Mouse (Mus musculus): ENCODE data around the gene Slc39a11. TPM values are rescaled to one million over a fixed set of nuclear protein-coding genes. Genes with fewer than 3 reads are reported as not detected.

Gene Slc39a11
- polyA plus RNA-seq, 1 experiment from 2014 or later, result 56.6 TPM

DNA sequence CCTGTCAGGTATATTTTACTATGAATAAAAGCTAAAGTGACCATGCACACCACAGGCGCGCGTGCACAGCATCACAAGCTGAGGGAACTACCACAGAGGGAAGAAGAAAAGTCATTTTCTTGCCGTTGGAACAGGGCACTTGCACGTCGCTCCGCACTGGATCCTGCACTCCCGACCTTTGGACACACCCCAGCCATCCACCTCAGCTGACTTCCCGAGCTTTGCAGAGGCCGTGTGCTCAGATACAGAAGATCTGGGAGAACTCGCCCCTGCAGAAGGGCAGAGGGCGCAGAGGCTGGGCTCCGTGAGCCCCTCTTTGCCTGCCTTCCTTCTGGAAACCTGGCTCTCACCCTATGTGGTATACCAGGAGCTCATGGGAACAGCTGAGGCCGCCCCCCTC, 359.0 kb downstream of the Slc39a11 start:
- H3K9ac ChIP-seq (ENCODE audit: low read length), result no peak overlapping the region; the same call in 1 of the 2 replicates
- DNase-seq (ENCODE audit: low spot score), result peak; percentile 70
- no peak overlapping the region for H3K27ac ChIP-seq (replicated peaks)
- H3K4me3 ChIP-seq (ENCODE audit: low read depth, low read length), result no peak overlapping the region
- H3K36me3 ChIP-seq (ENCODE audit: control insufficient read depth, insufficient read depth, low read length), result no peaks in the 10 kb centered on the region
- no peak for TF ChIP-seq EP300 (optimal IDR thresholded peaks at IDR 0.05)
- TF ChIP-seq CTCF (IDR thresholded peaks at IDR 0.05; ENCODE audit: low read depth), result no peak
- H3K4me2 ChIP-seq (replicated peaks; ENCODE audit: low read depth), result no peak overlapping the region
- H3K4me1 ChIP-seq (replicated peaks; ENCODE audit: control insufficient read depth, insufficient read depth), result no peaks in the 10 kb centered on the region
- peak; percentile 38; the same call in 1 of the 2 replicates for ATAC-seq (ENCODE audit: low FRiP score, low TSS enrichment)
- H3K27me3 ChIP-seq (ENCODE audit: control insufficient read depth, insufficient read depth, low read length), result no peaks in the 10 kb centered on the region
- WGBS, result 64% methylated on average over 14 of the region's 14 CpGs
- H3K9me3 ChIP-seq (ENCODE audit: control insufficient read depth, low read length), result no peaks in the 10 kb centered on the region

DNA sequence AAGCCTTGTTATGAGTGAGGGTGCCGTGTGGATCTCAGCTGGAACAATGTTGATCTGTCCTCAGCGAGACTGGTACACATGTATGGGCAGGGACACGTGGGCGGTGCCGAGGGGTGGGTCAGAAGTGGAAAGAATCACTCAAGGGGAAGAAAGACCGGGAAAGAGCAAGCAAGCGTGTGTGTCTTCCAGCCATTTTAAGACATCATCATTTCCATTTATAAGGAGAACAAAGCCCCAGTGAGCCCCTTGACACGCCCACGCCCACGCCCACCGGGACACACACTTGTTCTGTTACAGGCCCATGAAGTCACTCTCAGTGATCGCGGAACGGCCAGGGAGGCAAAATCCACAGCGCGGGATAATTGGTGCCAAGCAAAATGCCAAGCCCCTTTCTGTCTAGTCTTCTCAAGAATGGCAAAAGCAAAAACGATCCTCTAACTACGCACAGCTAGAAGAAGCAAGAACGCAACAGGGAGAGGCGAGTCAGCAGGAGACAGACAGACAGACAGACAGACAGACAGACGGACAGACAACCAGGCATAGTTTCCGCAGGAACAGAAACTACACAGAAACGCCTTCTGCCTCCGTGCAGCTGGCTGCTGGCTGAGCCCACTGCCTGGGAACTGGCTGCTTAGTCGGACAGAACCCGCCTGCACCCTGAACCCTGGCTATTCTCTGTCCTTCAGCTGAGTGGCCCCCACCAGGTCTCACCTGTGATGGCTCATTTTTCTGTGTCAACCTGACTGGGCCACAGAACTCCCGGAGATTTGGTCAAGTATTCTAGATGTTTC, 364.7 kb downstream of the Slc39a11 start:
- ATAC-seq (ENCODE audit: low FRiP score, low TSS enrichment) (no peak), DNase-seq (ENCODE audit: low spot score) (peak; percentile 68)
- Histone ChIP-seq H3K4me2 (replicated peaks; ENCODE audit: low read depth) (0 out of 2 replicates have a peak overlapping the region, but pooled peaks have one; percentile 8), H3K9me3 (ENCODE audit: control insufficient read depth, low read length) (no peaks in the 10 kb centered on the region), H3K4me3 (ENCODE audit: low read depth, low read length) (no peak overlapping the region), H3K9ac (ENCODE audit: low read length) (no peak overlapping the region), H3K27ac (replicated peaks) (no peak overlapping the region), H3K27me3 (ENCODE audit: control insufficient read depth, insufficient read depth, low read length) (no peaks in the 10 kb centered on the region), H3K36me3 (ENCODE audit: control insufficient read depth, insufficient read depth, low read length) (no peaks in the 10 kb centered on the region), H3K4me1 (replicated peaks; ENCODE audit: control insufficient read depth, insufficient read depth) (no peaks in the 10 kb centered on the region)
- TF ChIP-seq CTCF (IDR thresholded peaks at IDR 0.05; ENCODE audit: low read depth) (no peak), EP300 (optimal IDR thresholded peaks at IDR 0.05) (no peak)
- 66% methylated on average over 27 of the region's 27 CpGs for WGBS

DNA sequence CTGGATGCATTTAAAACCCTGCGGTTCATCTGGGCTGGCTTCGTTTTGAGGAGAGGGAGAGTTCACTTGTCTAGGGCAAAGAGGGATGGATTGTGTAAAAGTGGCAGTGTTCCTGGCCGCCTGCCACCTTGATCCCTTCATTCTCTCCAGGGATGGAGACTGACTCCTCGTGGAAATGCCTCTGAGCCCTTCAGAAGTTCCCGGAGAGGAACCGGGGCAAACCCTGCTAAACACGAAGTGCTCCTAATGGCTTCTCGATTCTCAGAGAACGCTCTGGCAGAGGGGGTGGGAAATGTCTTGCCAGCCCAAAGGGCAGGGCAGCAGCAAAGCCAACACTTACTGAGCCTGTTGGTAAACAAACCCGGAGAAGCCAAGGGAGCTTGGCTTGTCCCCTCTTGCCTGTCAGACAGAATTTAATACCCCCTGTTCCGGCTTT, 366.5 kb downstream of the Slc39a11 start:
- Histone ChIP-seq H3K9ac (ENCODE audit: low read length) (peak overlapping the region; percentile 5; the same call in 1 of the 2 replicates), H3K4me3 (ENCODE audit: low read depth, low read length) (no peak overlapping the region), H3K27ac (replicated peaks) (peak overlapping the region; percentile 35; the same call in 1 of the 2 replicates), H3K36me3 (ENCODE audit: control insufficient read depth, insufficient read depth, low read length) (no peaks in the 10 kb centered on the region), H3K27me3 (ENCODE audit: control insufficient read depth, insufficient read depth, low read length) (no peaks in the 10 kb centered on the region), H3K4me1 (replicated peaks; ENCODE audit: control insufficient read depth, insufficient read depth) (no peaks in the 10 kb centered on the region), H3K4me2 (replicated peaks; ENCODE audit: low read depth) (0 out of 2 replicates have a peak overlapping the region, but pooled peaks have one; percentile 9), H3K9me3 (ENCODE audit: control insufficient read depth, low read length) (no peaks in the 10 kb centered on the region)
- ATAC-seq (ENCODE audit: low FRiP score, low TSS enrichment) (no peak), DNase-seq (ENCODE audit: low spot score) (peak; percentile 42)
- 11% methylated on average over 11 of the region's 11 CpGs for WGBS
- TF ChIP-seq CTCF (IDR thresholded peaks at IDR 0.05; ENCODE audit: low read depth) (no peak), EP300 (optimal IDR thresholded peaks at IDR 0.05) (no peak)

DNA sequence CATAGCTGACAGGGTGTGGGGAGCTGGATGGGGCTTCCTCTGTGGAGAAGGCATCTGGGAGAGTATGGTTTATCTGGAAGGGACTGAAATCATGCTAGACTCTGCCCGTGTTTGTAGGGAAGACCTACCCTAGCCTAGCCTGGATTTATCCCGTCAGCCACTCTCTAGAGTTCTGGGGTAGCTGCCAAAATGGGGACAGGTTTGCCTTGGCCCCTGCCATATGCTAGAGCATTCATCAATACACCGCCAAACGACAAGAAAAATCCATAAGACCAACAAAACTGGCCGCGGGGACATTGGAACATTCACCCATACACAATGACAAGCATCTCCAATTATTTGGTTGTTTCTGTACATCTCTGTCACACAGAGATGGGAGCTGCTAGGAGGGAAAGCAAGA, 371.6 kb downstream of the Slc39a11 start:
- H3K4me1 ChIP-seq (replicated peaks; ENCODE audit: control insufficient read depth, insufficient read depth), result no peaks in the 10 kb centered on the region
- ATAC-seq (ENCODE audit: low FRiP score, low TSS enrichment) (no peak), DNase-seq (ENCODE audit: low spot score) (no peak)
- H3K4me2 ChIP-seq (replicated peaks; ENCODE audit: low read depth), result no peak overlapping the region
- no peaks in the 10 kb centered on the region for H3K9me3 ChIP-seq (ENCODE audit: control insufficient read depth, low read length)
- no peak overlapping the region for H3K27ac ChIP-seq (replicated peaks)
- 72% methylated on average over 6 of the region's 6 CpGs for WGBS
- H3K36me3 ChIP-seq (ENCODE audit: control insufficient read depth, insufficient read depth, low read length), result no peaks in the 10 kb centered on the region
- no peak overlapping the region for H3K4me3 ChIP-seq (ENCODE audit: low read depth, low read length)
- H3K9ac ChIP-seq (ENCODE audit: low read length), result no peak overlapping the region
- no peak for TF ChIP-seq EP300 (optimal IDR thresholded peaks at IDR 0.05)
- TF ChIP-seq CTCF (IDR thresholded peaks at IDR 0.05; ENCODE audit: low read depth), result no peak
- no peaks in the 10 kb centered on the region for H3K27me3 ChIP-seq (ENCODE audit: control insufficient read depth, insufficient read depth, low read length)

DNA sequence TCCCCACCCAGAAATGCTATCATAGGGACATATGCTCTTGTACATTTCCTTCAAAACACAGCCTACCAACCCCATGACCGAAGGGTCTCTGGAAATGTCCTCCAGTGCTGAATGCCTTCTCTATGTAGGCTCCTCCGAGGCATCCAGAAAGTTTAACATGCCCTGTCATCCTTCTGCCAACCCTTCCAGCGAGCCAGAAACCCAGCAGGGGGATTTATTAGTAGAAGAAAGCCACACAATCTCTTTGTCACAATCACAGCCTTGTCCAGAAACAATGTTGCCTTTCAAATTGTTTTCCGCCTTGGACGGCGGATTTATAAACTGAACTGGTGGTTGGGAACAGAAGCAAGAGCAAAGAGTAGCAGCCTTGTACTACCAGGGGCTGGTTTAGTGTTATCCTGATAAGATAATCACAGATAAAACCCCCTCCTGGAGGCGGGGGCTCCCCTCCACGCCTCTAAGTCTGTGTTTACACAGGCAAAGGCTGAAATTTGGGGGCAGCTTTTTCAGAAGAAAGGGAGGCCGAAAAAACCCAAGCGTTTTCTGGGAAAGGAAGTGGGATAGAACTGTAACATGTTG, 372.8 kb downstream of the Slc39a11 start:
- Histone ChIP-seq H3K4me3 (ENCODE audit: low read depth, low read length) (no peak overlapping the region), H3K4me2 (replicated peaks; ENCODE audit: low read depth) (no peak overlapping the region), H3K36me3 (ENCODE audit: control insufficient read depth, insufficient read depth, low read length) (no peaks in the 10 kb centered on the region), H3K4me1 (replicated peaks; ENCODE audit: control insufficient read depth, insufficient read depth) (no peaks in the 10 kb centered on the region), H3K9ac (ENCODE audit: low read length) (no peak overlapping the region), H3K27ac (replicated peaks) (no peak overlapping the region), H3K27me3 (ENCODE audit: control insufficient read depth, insufficient read depth, low read length) (no peaks in the 10 kb centered on the region), H3K9me3 (ENCODE audit: control insufficient read depth, low read length) (no peaks in the 10 kb centered on the region)
- no peak for TF ChIP-seq EP300 (optimal IDR thresholded peaks at IDR 0.05)
- TF ChIP-seq CTCF (IDR thresholded peaks at IDR 0.05; ENCODE audit: low read depth), result no peak
- no peak for DNase-seq (ENCODE audit: low spot score)
- ATAC-seq (ENCODE audit: low FRiP score, low TSS enrichment), result no peak
- WGBS, result 50% methylated on average over 10 of the region's 10 CpGs

DNA sequence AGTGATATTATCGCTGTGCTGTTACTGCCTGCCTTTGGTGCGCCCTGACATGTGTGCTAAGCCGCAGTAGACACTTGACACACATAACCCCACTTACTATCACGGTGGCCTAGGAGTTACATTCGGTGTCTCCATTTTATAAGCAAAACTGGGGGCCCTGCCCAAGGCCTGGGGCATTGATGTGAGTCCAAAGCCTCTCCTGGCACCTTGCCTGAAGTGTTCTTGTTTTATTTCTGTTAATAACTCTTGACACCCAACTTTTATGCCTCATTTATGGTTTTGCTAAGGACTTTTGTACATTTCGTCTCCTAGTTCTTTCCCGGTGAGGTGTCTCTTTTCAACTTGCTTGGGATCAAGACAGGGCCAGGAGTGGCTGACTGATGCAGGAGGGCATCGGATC, 373.4 kb downstream of the Slc39a11 start:
- Histone ChIP-seq H3K27me3 (ENCODE audit: control insufficient read depth, insufficient read depth, low read length) (no peaks in the 10 kb centered on the region), H3K9me3 (ENCODE audit: control insufficient read depth, low read length) (no peaks in the 10 kb centered on the region), H3K4me3 (ENCODE audit: low read depth, low read length) (no peak overlapping the region), H3K4me1 (replicated peaks; ENCODE audit: control insufficient read depth, insufficient read depth) (no peaks in the 10 kb centered on the region), H3K36me3 (ENCODE audit: control insufficient read depth, insufficient read depth, low read length) (no peaks in the 10 kb centered on the region), H3K27ac (replicated peaks) (no peak overlapping the region), H3K9ac (ENCODE audit: low read length) (no peak overlapping the region), H3K4me2 (replicated peaks; ENCODE audit: low read depth) (no peak overlapping the region)
- TF ChIP-seq CTCF (IDR thresholded peaks at IDR 0.05; ENCODE audit: low read depth) (no peak), EP300 (optimal IDR thresholded peaks at IDR 0.05) (no peak)
- whole genome bisulfite sequencing, result 72% methylated on average over 8 of the region's 8 CpGs
- DNase-seq (ENCODE audit: low spot score) (no peak), ATAC-seq (ENCODE audit: low FRiP score, low TSS enrichment) (no peak)
